Mouse (Mus musculus) heart, embryonic 11.5 days (tissue): ENCODE results near the gene Lnx1. TPM values are rescaled to one million over a fixed set of nuclear protein-coding genes. Genes with fewer than 3 reads are reported as not detected.
A peak's percentile ranks its signal among the peaks of the same experiment; 100 is the strongest.

Experiments used
- ATAC-seq: fragments of 200-750 bp; cut with Nextera tagmentation; replicated peaks from 2 replicates; pipeline ENCODE4 v1.8.0; 2017; ENCODE audit warnings: moderate library complexity; ENCODE audit not compliant: insufficient number of reproducible peaks, low FRiP score, low TSS enrichment
- H3K27ac ChIP-seq: fragments of 300-500 bp; sonication (generic); 2 replicates; pipeline ENCODE4 v1.5.1; 2014; ENCODE audit warnings: mild to moderate bottlenecking, low read depth, low read length
- H3K27me3 ChIP-seq: fragments of 300-500 bp; sonication (generic); 2 replicates; pipeline ENCODE4 v1.6.1; 2014; ENCODE audit warnings: mild to moderate bottlenecking, low read length, mixed read lengths; ENCODE audit not compliant: control insufficient read depth, insufficient read depth
- H3K36me3 ChIP-seq: fragments of 300-500 bp; sonication (generic); 2 replicates; pipeline ENCODE4 v1.6.1; 2014; ENCODE audit warnings: mild to moderate bottlenecking, low read length, moderate library complexity, mixed read lengths; ENCODE audit not compliant: control insufficient read depth, insufficient read depth
- H3K4me1 ChIP-seq: fragments of 300-500 bp; sonication (generic); 2 replicates; pipeline ENCODE4 v1.6.1; 2014; ENCODE audit warnings: low read length; ENCODE audit not compliant: control insufficient read depth, insufficient read depth
- H3K4me2 ChIP-seq: fragments of 300-500 bp; sonication (generic); 2 replicates; pipeline ENCODE4 v1.6.1; 2014; ENCODE audit warnings: mild to moderate bottlenecking, moderate library complexity
- H3K4me3 ChIP-seq: fragments of 300-500 bp; sonication (generic); 2 replicates; pipeline ENCODE4 v1.5.1; 2014; ENCODE audit warnings: low read depth, low read length
- H3K9ac ChIP-seq: fragments of 300-500 bp; sonication (generic); 2 replicates; pipeline ENCODE4 v1.6.1; 2014; ENCODE audit warnings: mild to moderate bottlenecking, low read depth, low read length, moderate library complexity
- H3K9me3 ChIP-seq: fragments of 300-500 bp; sonication (generic); replicated peaks from 2 replicates; pipeline ENCODE4 v1.6.1; 2016; ENCODE audit warnings: low read length; ENCODE audit not compliant: control insufficient read depth
- WGBS: fragments of 180-500 bp; shearing (Covaris S2); extraction: QIAGEN DNeasy Blood & Tissue Kit; methylation state at CpG from one replicate; pipeline ENCODE4 v1.1.7; 2014; ENCODE audit not compliant: insufficient replicate concordance; 5-methylcytosine and 5-hydroxymethylcytosine counted together
- polyA plus RNA-seq: library from polyadenylated mRNA; unstranded; fragments of >200 nt; fragmentation: Nextera tagmentation; extraction: Ambion mirVana; gene quantifications from 2 replicates; pipeline ENCODE4 v1.2.1, GENCODE M21; 2014

Lnx1 gene
- polyA plus RNA-seq, 1 experiment from 2014 or later = 0.70 TPM

DNA sequence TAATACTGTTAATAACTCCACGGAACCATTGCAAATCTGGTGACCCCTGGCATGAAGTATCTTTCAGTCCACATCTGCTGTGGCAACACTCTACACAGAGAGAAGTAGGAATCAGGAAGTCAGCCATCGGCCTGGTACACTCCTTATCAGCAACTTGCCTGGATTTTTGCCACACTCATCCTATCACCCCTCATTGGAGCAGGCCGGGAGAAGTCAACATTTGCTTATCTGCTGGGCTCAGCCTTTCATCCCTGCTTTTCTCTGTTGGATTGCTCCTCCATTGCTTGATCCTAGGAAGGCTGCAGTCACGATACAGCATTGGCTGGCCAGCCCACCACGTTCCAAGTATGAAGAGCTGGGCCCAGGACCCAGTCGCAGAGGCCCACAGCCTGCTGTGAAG lies 26.9 kb upstream of the Lnx1 start:
- H3K36me3 ChIP-seq = no peaks in the 10 kb centered on the region
- peaks cover 6% of the 10 kb centered on the region for H3K4me1 ChIP-seq
- H3K4me3 ChIP-seq = no peak overlapping the region
- H3K27ac ChIP-seq = 0 out of 2 replicates have a peak overlapping the region, but pooled peaks have one; percentile 29
- no peak overlapping the region for H3K9ac ChIP-seq
- no peaks in the 10 kb centered on the region; the same call in 1 of the 2 replicates for H3K9me3 ChIP-seq
- H3K4me2 ChIP-seq = peak overlapping the region; percentile 11; the same call in 1 of the 2 replicates
- 0 out of 2 replicates have a peak, but pooled peaks have one; percentile 31 for ATAC-seq
- H3K27me3 ChIP-seq = peaks cover 51% of the 10 kb centered on the region
- whole genome bisulfite sequencing = 22% methylated on average over 6 of the region's 6 CpGs

DNA sequence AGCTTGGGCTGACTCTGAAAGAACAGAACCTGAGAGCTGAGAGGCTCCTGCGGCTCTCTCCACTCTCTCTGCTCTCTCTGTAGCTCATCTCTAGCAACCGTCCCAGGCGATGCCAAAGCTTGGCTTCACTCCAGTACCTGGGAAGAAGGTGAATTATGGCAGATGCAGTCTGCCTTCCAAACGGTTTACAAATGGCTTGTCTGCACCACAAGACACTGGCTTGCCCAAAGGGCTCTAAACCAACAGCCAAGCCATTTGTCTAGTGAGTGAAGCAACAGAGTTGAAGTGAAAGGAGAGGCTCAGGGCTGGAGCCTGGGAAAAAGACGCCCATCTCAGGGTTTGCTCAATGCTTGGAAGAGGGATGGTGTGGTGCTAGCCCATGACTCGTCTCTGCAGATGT lies 25.5 kb upstream of the Lnx1 start:
- Histone ChIP-seq H3K4me1 (peaks cover 6% of the 10 kb centered on the region), H3K27me3 (peaks cover 41% of the 10 kb centered on the region), H3K4me3 (no peak overlapping the region), H3K4me2 (no peak overlapping the region), H3K27ac (no peak overlapping the region), H3K9me3 (no peaks in the 10 kb centered on the region; the same call in 1 of the 2 replicates), H3K36me3 (no peaks in the 10 kb centered on the region), H3K9ac (no peak overlapping the region)
- 71% methylated on average over 6 of the region's 6 CpGs for WGBS
- no peak for ATAC-seq

DNA sequence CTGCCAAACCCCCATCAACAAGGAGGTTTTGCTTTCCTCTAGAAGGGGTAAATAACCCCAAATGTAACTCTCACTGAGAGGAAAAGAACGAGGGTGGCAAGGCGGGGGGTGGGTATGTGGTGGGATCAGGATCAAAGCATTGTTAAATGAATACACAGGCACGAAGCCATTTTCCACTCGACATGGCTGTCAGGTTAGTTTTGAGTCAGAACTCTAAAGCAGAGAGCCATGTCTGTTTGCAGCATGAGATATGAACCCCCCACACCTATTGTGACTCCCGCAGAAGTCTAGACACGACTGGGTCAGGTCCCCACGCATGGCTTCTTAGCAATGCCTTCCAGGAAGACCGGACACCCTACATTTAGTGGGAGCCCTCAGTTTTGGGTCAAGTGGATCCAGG lies 24.6 kb upstream of the Lnx1 start:
- H3K4me3 ChIP-seq = no peak overlapping the region
- no peak overlapping the region for H3K9ac ChIP-seq
- no peaks in the 10 kb centered on the region for H3K36me3 ChIP-seq
- no peak for ATAC-seq
- peaks cover 6% of the 10 kb centered on the region for H3K4me1 ChIP-seq
- H3K27me3 ChIP-seq = peaks cover 41% of the 10 kb centered on the region
- H3K4me2 ChIP-seq = no peak overlapping the region
- WGBS = 76% methylated on average over 8 of the region's 8 CpGs
- H3K9me3 ChIP-seq = no peaks in the 10 kb centered on the region; the same call in 1 of the 2 replicates
- H3K27ac ChIP-seq = no peak overlapping the region

DNA sequence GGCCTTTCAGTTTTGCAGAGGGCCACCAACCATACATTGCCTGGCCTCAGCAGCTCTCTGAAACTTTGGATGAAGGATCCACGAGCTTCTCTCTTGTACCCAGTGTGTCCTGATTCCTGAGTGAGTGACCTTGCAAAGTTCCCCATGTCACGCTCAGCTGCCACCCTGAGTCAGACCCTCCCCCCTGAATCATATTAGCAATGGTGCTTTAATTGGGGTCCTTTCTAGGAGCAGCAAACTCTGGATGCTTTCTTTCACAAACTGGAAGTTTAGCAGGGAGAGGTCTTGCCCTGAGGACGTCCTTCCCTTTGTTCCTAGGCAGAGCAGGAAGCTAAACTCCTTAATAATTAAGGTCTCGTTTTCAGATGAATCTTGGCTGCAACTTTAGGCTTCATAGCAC lies 22.8 kb upstream of the Lnx1 start:
- WGBS = 70% methylated on average over 4 of the region's 4 CpGs
- no peak overlapping the region for H3K4me2 ChIP-seq
- peaks cover 6% of the 10 kb centered on the region for H3K4me1 ChIP-seq
- no peak overlapping the region for H3K9ac ChIP-seq
- H3K27ac ChIP-seq = no peak overlapping the region
- H3K4me3 ChIP-seq = no peak overlapping the region
- no peak for ATAC-seq
- H3K9me3 ChIP-seq = no peaks in the 10 kb centered on the region; the same call in 1 of the 2 replicates
- H3K36me3 ChIP-seq = no peaks in the 10 kb centered on the region
- peaks cover 29% of the 10 kb centered on the region for H3K27me3 ChIP-seq

DNA sequence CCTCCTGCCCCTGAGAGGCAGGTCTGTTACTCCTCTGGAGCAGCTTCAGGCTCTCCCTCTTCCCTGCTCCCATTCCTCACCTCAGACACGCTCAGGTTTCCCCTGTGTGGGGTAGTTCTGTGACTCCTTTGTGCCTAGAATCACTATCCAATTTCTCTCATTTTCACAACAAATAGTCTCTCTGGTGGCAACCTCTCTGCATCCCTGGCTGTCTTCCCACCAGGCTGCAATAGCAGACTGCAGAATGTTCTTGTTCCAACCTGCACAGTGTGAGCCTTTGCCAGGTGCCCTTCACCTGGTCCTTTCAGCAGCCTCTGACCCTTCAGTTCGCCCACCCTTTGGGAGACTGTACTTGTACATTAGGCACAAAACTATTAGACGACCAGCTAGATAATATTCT lies 19.1 kb upstream of the Lnx1 start:
- Histone ChIP-seq H3K9me3 (no peaks in the 10 kb centered on the region; the same call in 1 of the 2 replicates), H3K36me3 (no peaks in the 10 kb centered on the region), H3K4me1 (no peaks in the 10 kb centered on the region), H3K4me3 (no peak overlapping the region), H3K4me2 (no peak overlapping the region), H3K27ac (no peak overlapping the region), H3K9ac (no peak overlapping the region), H3K27me3 (peaks cover 8% of the 10 kb centered on the region)
- 59% methylated on average over 3 of the region's 3 CpGs for WGBS
- ATAC-seq = no peak

DNA sequence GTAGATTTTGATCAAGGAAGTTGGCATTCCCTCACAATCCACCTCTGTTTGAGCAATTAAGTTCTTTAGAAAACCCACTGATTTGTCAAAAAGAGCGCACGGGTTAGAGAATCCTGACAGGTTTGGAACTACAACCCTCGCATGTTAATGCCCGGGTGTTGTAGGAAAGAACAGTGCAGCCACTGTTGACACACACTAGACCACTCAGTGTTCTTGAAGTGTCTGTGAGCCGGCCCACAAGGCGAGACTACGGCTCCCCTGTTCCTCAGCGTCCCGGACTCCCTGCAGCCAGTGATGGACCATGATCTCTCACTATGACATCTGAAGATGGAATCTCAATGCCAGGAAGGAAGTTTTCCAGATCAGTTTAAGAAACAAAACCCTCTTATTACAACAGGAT lies 17.9 kb upstream of the Lnx1 start:
- H3K4me1 ChIP-seq = no peaks in the 10 kb centered on the region
- no peak overlapping the region for H3K4me2 ChIP-seq
- no peak overlapping the region for H3K4me3 ChIP-seq
- H3K27ac ChIP-seq = no peak overlapping the region
- no peaks in the 10 kb centered on the region for H3K36me3 ChIP-seq
- 63% methylated on average over 9 of the region's 9 CpGs for WGBS
- no peaks in the 10 kb centered on the region for H3K27me3 ChIP-seq
- no peak overlapping the region for H3K9ac ChIP-seq
- ATAC-seq = no peak
- H3K9me3 ChIP-seq = no peaks in the 10 kb centered on the region; the same call in 1 of the 2 replicates

DNA sequence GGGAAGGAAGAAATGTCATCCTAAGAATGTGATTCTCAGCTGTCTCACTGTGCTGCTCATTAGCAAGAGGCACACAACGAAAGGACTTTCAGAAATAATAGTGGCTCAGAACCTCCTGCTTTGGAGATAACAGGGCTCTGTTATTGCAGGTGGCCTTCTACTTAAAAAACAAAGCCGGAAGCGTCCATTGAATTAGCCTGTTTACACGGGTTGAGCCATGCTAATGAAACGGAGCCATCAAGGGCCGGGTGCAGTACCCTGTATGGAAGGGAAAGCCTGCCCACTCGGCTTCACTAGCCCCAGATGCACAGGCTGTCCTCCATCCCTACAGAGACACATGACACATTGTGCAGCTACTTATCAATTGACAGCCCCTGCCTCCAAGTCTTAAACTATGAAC lies 13.5 kb upstream of the Lnx1 start:
- no peak overlapping the region for H3K9ac ChIP-seq
- WGBS = 26% methylated on average over 7 of the region's 7 CpGs
- no peak overlapping the region for H3K4me3 ChIP-seq
- H3K4me1 ChIP-seq = no peaks in the 10 kb centered on the region
- H3K27me3 ChIP-seq = no peaks in the 10 kb centered on the region
- no peak overlapping the region for H3K4me2 ChIP-seq
- no peak overlapping the region for H3K27ac ChIP-seq
- H3K9me3 ChIP-seq = no peaks in the 10 kb centered on the region
- no peaks in the 10 kb centered on the region for H3K36me3 ChIP-seq
- ATAC-seq = no peak

DNA sequence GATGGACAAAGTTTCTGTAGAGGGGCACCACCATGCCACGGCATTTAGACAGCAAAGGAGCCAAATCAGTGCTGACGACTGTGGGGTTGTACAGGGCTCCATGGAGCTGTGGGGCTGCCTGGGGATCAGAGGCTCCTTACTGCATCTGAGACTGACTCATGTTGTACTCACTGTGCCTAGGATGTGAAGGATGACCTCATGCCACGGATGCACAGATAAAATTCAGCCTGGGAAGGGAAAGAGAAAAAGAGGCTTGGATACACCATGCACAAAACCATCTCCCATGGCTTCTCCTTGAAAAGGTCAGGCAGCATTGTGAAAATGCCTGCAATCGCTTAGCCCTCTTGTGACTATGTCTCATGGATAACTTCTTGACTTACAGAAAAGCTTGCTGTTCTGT lies 10.1 kb upstream of the Lnx1 start:
- Histone ChIP-seq H3K27me3 (peaks cover 3% of the 10 kb centered on the region; the same call in 1 of the 2 replicates), H3K9ac (no peak overlapping the region), H3K27ac (no peak overlapping the region), H3K36me3 (no peaks in the 10 kb centered on the region), H3K4me2 (no peak overlapping the region), H3K4me3 (no peak overlapping the region), H3K4me1 (no peaks in the 10 kb centered on the region), H3K9me3 (no peaks in the 10 kb centered on the region)
- WGBS = 62% methylated on average over 4 of the region's 4 CpGs
- ATAC-seq = no peak

DNA sequence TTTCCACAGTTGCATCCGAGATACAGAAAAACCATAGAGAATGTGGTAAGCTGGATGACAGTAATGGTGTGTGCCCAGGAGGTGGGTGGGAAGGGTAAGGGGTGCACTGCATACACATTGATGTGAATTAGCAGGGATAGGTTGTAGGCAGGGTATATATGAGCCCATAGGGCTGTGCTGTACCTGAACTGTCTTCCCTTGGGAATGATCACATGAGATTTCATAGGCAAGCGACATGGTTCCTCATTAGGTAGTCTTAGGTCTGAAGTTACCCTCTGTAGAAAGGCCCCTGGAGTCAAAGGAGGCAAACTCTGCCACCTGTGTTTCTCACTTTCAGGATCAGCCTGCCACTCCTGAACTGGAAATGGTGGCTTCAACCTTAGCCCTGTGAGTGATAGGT lies 9.3 kb upstream of the Lnx1 start:
- 77% methylated on average over 2 of the region's 2 CpGs for WGBS
- Histone ChIP-seq H3K4me3 (no peak overlapping the region), H3K4me1 (no peaks in the 10 kb centered on the region)

More for the DNA sequence above, 9.3 kb upstream of the Lnx1 start:
- H3K4me2 ChIP-seq = no peak overlapping the region
- no peaks in the 10 kb centered on the region for H3K36me3 ChIP-seq
- no peak for ATAC-seq
- no peaks in the 10 kb centered on the region for H3K9me3 ChIP-seq
- H3K27me3 ChIP-seq = peaks cover 3% of the 10 kb centered on the region; the same call in 1 of the 2 replicates
- no peak overlapping the region for H3K27ac ChIP-seq
- no peak overlapping the region for H3K9ac ChIP-seq
